Mouse (Mus musculus) G1E (cell line): Measurements from ENCODE around the gene Castor2.

Experiments
- CTCF ChIP-seq: IDR thresholded peaks from 2 replicates; pipeline ENCODE4 v1.5.1; 2012; ENCODE audit warnings: low read depth, low read length, inconsistent platforms, mixed read lengths
- GATA1 ChIP-seq: IDR thresholded peaks from 2 replicates; pipeline ENCODE4 v1.6.1; 2012; ENCODE audit warnings: borderline replicate concordance, low read length, inconsistent platforms, mixed read lengths
- GATA2 ChIP-seq: IDR thresholded peaks from 2 replicates; pipeline ENCODE4 v1.6.1; 2012; ENCODE audit warnings: low read depth, low read length, inconsistent platforms, borderline replicate concordance
- TAL1 ChIP-seq: conservative IDR thresholded peaks from 2 replicates; pipeline ENCODE4 v1.6.1; 2012; ENCODE audit warnings: low read depth, low read length, inconsistent platforms, mixed read lengths

GRCm38 (mm10) chr5:134073512-134074041, 25.9 kb upstream of the Castor2 start:
- TF ChIP-seq CTCF (no peak), GATA1 (no peak), GATA2 (no peak), TAL1 (no peak)
